Mouse (Mus musculus): ENCODE data around the gene Lcorl.
"Not testable (repeated sequence)": the region's sequence is repeated elsewhere in the genome, so short reads cannot be mapped to it uniquely, and the experiment has no call there.

Lcorl gene

DNA sequence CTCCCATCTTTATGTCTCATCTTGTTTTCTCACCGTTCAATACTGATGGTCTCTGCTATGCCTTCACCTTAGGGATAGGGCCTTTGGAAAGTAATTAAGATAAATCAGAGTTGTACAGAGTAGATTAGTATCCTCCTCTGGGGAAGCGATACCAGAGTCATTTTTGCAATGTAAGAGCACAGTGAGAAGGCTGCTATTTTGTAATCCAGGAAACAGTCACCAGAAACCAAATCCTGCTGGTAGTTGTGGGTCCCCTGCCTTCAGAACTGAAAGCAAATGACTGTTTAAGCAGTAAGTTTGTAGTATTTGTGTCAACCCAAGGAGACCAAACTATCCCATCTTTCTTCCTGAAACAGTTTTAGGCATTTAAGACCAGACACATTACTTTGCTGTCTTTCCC is 147.8 kb downstream of the Lcorl start:
- no peak for DNase-seq (ENCODE audit: low spot score)

DNA sequence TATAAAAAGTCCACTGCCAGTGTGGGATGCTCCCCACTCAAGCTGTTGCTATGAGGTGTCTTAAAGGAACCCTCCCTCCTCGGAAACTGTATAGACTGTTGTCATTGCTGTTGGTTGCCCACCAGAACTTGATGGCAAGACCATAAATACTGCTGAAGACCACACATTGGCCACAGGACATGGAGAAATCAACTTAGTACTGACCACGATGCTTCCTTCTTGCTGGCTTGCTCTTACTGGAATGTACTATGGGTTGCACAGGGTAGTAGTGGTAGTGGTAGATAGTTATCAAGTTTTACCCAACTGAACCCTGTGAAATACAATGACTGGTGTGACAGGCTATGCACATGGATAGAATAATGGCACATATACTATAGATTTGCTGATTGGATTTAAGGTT is 150.6 kb downstream of the Lcorl start:
- no peak for DNase-seq (ENCODE audit: low spot score)

DNA sequence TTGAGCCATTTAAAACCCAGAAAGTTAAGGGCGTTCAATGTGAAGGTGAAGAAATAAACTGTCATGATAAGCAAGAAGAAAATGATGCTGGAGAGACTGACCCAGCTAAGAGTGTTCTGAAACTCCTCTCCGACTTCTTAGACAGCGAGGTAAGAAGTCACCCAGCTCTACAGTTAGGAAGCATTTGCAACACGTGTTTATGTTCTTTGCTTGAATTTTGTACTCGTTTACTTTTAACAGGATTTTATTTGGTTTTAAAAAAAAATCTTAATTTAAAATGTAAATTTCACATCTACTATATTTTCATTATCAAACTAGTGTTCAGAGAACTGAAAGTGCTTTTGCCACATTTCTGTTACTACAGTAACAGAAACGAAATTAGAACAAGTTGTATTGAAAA is 165.7 kb downstream of the Lcorl start:
- no peak for DNase-seq (ENCODE audit: low spot score)

DNA sequence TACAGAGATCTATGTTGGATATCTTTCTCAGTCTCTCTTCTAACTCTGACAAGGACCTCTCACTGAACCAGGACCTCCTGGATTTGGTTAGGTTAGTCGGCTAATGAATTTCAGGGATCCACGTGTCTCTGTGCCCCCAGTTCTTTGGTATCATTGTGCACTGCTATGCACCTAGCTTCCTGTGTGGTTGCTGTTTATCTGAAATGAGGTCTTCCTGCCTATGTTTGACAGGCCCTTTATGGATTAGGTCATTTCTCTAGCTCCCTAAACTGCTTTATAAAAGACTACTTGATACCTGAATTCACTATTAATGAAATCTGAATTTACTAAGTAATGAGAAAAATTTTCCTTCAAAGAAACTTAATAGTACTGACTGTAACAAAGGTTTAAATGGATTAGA is 166.6 kb downstream of the Lcorl start:
- DNase-seq (ENCODE audit: low spot score) = no peak

DNA sequence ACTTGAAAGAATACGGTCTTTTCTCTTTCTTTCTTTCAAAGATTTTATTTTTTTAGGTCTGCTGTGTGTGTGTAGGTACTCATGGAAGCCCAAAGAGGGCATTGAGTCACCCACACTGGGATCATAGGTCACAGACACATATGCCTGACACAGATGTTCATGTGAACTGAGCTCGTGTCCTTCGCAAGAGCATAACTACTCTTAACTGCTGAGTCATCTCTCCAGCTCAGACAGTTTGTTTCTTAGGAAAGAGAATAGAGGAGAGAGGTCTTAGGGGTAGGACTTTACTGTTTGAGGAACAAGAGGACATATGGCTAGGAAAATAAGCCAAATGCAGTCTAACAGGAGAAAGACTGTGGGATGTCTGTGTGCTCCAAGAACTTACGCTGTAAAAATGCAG is 168.3 kb downstream of the Lcorl start:
- DNase-seq (ENCODE audit: low spot score) = no peak

DNA sequence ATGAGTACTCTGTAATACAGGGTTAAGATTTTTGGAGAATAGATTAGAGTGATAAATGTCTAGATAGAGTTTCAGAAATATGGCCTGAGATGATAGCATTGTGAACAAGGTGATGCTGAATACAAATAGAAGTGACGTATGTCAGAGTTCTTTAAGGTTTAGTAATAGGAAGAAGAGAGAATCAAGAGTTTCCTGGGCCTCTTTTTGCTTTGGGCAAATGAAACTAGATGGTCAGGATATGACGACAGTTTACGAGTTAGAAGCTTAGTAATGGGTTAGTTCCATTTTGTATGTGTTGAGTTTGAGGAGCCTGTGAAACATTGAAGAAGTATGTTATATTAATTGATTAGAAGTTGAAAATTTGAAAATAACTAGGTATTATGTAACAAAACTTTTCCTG is 171.2 kb downstream of the Lcorl start:
- DNase-seq (ENCODE audit: low spot score) = no peak

DNA sequence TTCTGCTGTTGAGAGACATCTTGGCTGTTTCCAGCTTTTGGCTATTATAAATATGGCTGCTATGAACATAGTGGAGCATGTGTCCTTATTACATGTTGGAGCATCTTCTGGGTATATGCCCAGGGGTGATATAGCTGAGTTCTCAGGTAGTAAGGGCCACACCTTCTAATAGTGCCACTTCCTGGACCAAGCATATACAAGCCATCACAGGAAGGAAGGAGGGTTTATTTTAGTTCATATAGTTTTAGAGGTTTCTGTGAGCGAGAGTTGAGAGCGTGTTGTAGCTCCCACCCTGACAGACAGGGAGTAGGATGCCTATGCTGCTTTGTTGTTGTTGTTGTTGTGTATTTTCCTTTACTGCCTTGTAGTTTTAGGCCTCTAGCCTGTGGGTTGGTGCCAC is 172.2 kb downstream of the Lcorl start:
- no peak for DNase-seq (ENCODE audit: low spot score)

DNA sequence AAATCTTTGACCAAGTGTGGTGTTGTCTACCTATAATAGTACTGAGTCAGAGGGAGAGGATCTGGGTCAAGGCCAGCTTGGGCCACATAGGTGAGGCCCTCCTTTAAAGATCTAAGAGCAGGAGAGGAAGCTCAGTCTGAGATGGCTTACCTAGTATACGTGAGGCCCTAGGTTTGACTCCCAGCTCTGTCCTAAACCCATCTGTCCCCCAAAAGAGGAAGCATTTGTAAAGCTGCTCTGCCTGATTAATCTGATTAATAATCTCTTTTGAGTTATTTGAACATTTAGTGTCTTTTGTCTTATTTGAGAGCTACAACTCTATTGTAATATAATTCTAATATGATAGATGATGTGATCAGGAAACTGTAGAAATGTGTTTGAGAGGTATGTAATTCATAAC is 174.0 kb downstream of the Lcorl start:
- no peak for DNase-seq (ENCODE audit: low spot score)

DNA sequence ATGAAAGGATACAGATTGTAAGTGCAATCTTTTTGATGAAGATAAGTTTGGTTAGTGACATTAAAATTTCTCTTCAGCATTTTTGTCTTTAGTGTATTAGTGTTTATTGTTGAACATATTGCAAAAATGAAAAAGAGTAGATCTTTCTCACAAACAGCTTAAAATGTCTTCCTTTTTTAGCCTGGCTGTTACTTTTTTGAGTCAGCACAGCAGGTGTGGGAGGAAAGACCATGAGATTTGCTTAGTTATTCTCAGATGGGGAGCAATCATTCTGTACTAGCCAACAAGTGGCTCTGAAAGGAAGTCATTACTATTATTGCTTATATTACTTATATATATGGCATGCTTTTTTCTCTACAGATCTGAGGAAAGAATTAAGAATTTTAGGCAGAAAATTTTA is 177.5 kb downstream of the Lcorl start:
- no peak for DNase-seq (ENCODE audit: low spot score)

DNA sequence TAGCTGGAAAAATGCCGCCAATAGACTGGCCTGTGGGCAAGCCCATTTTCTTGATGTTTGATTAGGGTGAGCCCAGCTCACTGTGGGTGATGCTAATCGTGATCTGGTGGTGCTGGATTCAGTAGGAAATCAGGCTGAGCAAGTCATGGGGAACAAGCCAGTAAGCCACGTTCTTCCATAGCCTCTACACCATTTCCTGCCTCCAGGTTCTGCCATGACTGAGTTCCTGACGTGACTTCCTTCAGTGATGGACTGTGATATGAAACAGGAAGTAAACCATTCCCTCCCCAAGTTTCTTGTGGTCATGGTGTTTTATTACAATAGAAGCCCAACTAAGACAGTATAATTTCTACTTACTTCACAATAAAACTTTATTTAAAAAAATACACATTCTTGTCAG is 179.8 kb downstream of the Lcorl start:
- no peak for DNase-seq (ENCODE audit: low spot score)

DNA sequence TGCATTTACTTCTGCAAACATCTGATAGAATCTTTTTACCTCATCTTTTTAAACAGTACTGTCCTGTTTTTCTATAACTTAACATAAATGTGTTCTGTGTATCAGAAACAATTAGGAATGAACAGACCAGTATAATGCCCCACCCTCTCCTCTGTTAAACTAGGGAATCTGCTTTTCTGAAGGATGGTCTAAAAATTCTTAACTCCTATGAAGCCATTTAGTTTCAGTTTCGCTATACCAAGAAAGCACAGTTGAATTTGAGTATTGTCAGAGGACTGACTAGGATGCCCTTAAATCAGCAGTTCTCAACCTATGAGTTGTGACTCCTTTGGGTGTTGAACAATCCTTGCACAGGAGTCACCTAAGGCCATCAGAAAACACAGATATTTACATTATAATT is 182.4 kb downstream of the Lcorl start:
- DNase-seq (ENCODE audit: low spot score) = no peak

DNA sequence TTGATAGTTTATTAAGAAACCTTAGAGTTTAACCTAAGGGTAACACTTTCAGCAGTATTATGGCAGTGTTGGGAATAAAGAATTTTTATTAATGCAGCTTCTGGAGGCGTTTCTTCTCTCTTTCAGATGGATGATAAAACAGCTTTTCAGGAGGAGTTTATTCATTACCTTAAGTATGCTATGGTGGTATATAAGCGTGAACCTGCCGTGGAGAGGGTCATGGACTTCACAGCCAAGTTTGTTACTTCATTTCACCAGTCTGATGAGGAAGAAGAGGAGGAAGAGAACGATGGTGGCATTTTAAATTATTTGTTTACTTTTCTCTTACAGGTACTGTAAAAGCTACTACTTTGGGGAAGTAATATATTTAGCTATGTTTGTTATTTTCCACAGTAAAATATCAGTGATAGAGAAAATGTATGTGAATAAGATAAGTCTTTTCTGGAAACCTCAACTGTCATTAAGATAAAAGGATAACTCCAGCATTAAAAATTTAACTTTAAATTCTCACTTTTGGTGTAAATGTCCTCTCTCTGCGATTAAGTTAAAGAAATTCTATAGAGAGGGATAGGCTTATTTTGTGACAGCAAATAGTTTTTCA is 186.4 kb downstream of the Lcorl start:
- DNase-seq (ENCODE audit: low spot score) = no peak

DNA sequence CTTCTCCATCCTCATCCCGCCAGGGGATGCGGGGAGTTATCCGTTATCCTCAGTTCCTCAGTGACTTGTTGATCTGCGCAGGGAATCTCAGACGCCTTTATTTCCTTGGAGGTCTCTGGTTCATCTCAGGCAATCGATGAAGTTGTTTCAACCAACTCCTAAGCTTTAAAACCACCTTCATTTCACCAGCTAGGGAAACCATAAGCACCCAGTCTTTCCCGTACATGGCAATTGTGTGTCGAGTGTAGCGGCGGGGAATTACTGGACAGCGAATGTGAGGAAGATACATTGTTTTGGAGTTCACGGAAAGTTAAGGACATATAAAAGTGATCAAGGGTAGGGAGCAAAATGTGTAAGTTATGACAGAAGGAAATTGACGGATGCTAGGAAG is 187.1 kb downstream of the Lcorl start:
- DNase-seq (ENCODE audit: low spot score) = no peak

DNA sequence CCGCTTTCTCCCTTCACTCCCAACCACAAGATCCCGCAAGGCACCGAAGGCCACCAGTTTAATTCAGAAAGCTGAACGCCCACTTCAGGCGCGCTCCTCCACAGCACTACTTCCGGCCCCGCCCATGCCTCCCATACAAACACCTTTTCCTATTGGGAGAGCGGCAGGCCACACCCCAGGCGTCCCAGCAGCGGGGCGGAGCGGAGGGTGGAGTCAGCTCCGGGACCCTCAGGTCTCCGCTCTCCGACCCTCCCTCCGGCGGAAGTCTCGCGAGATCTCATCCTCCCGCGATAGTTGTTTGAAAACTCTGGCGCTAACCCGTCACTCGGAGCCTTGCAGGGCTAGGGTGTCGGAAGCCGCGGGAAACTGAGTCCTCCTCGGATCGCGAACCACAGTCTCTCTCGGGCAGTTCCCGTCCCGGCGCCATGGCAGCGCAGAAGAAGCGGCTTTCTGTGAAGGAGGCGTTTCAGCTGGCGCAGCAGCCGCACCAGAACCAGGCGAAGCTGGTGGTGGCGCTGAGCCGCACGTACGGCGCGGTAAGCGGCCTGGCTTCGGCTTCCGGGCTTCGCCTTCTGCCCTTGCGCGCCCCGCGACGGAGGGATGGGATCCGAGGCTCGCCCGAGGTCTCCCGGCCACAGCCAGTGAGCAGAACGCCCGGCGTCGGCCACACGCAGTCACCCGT is 187.7 kb downstream of the Lcorl start, which contains the start of gene Ncapg:
Ncapg (plus strand) TSS at position 322 of the 682 bp plus-strand sequence.
- peak; percentile 100 for DNase-seq (ENCODE audit: low spot score)

DNA sequence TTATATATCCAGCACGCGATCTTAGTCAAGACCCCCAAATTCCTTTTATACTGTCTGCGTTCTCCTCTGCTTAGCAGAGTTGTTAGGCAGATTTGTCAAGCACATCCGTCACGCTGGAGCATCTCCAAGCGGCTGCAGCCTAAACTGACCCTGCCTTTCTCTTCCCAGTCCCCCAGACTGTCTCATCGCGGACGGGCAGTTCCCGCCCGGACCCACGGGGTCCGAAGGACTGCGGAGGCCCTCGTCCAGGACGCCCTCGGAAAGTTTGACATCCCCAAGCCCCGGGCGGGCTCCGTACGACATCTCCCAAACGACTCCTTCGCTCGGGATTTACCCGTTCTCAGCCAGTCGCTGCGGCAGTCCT is 188.2 kb downstream of the Lcorl start:
- no peak for DNase-seq (ENCODE audit: low spot score)

DNA sequence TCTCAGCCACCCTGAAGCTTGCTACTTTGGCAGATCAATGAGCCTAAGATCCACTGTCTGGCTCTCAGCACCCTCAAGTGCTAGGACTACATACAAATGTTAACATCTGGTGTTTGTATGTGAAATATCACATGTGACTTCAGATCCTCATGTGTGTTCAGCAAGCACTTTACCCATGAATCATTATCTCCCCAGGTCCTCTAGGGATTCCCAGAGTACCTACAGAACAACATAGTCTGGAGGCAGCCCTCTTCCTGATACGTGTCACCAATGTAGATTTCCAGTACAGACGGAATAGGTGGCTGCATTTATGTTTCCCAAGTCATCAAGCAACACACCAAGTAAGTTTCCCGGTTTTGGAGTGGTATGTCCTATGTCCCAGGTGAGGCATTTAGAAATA is 188.6 kb downstream of the Lcorl start:
- DNase-seq (ENCODE audit: low spot score) = no peak

DNA sequence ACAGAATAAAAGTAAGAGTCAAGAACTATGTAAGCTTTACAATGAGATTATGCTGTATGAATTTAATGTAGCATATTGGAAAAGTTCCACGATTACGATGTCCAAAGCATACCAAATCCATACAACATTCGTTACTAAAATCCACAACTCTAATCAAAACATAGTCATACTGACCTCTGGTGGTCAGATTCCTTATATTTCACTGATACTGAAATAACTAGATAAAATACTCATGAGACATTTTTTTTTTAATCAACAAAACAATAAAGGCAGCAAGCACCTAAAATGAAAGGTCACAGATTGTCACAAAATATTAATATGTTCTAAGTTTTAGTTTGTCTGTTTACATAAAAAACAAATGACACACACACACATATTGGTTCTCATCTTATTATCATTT is 189.1 kb downstream of the Lcorl start:
- DNase-seq (ENCODE audit: low spot score) = no peak

DNA sequence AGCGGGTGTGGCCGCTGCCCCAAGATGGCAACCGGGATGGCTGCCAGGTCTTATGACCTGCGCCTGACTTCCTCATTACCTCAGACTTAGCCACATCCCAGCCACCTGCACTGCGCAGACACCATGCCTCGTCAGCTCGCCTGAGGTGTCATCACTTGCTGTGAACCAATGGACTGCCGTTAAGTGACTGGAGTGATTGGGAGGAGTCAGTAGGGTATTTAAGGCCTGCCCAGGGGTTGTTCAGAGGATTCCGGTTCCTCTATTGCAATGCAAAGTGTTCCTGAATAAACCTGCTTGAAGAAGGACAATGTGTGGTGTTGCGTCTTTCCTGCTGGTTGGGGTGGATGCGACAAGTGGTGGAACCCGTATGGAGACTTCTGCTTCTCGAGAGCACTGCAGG is 199.0 kb downstream of the Lcorl start:
- not testable (repeated sequence) for DNase-seq (ENCODE audit: low spot score)

DNA sequence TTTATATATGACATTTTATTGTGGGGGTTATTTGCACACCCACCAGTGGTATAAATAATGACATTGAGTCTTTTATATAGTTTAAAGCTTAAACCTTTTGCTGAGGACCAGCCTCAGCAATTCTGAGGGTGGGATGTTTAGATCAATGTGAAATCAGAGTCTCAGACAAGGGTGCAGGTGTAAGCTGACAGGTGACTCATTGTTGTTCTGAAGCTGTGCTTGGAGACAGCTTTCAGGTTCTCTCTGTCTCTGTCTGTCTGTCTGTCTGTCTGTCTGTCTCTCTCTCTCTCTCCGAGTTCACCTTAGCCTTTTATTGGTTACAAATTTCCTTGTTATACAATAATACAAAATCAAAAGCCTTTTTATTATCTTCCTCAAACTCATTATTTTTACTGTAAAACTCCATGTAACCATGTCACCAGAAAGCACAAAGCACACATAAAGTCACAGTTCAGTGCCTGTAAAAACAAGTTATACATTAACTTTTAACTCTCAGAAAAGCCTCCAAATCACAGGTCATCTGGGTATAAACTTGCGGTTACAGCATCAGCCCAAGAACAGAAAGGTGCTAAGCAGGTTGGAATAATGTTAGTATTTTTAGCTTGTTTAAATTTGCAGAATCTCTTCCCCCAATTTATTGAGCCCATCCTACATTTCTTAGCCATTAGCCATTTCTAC is 206.2 kb downstream of the Lcorl start:
- DNase-seq (ENCODE audit: low spot score) = no peak
